Mouse (Mus musculus): ENCODE measurements at regions not wholly inside any gene's neighbourhood (a gene's known extent, or its start where the extent isn't known, plus 50 kb on each side); places are given as distances from the start of the nearest gene placed in this dataset.

DNA sequence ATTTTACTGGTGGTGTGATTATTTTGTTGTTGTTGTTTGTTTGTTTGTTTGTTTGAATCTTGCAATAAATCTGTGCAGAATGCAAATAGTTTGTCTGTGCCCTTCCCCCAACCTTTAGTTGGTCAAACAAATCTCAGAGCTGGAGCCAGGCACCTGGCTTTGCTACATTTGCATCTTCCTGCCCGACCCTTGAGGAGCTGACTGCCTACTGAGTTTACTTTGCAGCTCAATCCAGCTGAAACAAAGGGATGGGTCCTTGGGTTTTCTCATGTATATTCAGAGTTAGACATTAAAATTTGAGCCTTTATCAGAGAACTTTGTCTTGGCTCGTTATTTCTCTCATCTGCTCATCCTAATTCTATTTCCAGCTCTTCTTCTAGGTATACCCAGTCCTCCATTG is 79.4 kb upstream of the BC030870 start:
- no peak for DNase-seq (ENCODE audit: extremely low spot score in 1 of 2, low spot score in 2 of 2)
- intact Hi-C loops (cut with DNase I), result no loop called here

DNA sequence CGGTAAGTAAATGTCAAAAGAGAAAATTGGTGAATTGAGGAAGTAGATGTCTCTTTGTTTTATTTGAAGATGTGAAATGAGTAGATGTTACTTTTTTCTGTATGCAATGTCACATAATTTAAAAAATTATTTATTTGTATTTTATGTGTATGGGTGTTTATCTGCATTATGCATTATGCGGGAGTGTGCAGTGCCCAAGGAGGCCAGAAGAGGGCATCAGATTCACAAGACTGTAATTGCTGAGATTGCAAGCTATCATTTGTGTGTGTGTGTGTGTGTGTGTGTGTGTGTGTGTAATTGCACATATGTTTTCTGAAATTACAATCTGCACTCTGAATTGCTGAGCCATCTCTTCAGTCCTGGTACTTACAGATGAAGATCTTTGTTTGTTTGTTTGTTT is 76.8 kb upstream of the BC030870 start:
- DNase-seq (ENCODE audit: extremely low spot score in 1 of 2, low spot score in 2 of 2), result no peak
- intact Hi-C loops (cut with DNase I), result no loop called here

DNA sequence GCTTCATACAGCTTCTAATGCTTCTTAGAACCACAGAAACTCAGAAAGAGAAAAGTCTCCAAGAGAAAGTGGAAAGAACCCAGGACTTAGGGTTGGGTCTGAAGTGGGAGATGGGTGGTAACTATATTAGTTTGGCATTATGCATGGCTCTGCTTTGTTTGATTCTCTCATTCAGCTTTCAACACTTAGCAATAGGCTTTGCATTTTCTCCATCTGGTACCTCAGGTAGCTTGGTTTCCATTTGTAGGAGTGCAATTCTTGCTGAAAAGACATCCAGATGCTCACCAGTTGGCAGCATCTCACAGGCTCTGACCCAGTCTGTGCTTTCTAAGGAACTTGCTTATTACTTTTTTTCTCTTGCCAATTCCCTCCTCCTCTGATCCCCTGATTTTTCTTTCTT is 65.3 kb upstream of the BC030870 start:
- peak in 1 of 2 experiments; percentile 1 for DNase-seq (ENCODE audit: extremely low spot score in 1 of 2, low spot score in 2 of 2)
- intact Hi-C loops (cut with DNase I), result no loop called here

DNA sequence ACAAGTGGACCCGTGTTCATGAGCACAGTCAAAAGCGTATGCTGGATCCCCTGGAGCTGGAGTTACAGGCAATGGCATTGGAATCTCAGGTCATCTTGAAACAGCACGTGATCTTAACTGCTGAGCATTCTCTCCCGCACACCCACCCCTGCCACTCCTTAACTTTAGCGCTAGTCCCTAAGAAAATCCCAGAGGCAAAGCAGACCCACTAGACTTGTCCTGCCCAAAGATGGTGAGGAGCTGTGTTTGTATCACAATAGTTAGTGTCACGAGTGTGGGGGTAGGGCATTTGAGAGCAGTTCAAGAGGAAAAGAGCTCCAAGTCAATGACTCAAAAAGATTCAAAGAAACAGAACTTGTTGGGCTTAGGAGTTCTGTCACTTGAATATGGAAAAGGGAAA is 64.9 kb upstream of the BC030870 start:
- no peak for DNase-seq (ENCODE audit: extremely low spot score in 1 of 2, low spot score in 2 of 2)
- intact Hi-C loops (cut with DNase I), result no loop called here

DNA sequence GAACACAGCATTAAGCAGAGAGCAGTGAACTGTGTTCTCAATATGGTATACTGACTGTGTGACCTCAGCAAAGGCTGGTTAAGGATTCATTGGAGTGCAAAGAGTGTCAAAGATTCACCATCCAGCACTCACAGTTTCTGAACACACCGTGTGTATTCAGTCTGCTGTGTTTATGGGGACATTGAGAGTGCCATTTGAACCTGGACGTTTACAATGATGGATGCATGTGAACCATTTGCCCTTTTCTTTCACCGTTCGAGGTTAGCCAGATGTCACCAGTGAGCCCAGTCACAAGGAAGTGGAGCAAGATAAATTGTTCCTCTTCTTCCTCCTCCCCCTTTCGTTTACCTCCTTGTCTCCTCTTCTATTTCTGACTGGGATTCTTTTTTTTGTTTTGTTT is 53.0 kb upstream of the BC030870 start:
- intact Hi-C loops (cut with DNase I), result no loop called here
- no peak for DNase-seq (ENCODE audit: extremely low spot score in 1 of 2, low spot score in 2 of 2)

DNA sequence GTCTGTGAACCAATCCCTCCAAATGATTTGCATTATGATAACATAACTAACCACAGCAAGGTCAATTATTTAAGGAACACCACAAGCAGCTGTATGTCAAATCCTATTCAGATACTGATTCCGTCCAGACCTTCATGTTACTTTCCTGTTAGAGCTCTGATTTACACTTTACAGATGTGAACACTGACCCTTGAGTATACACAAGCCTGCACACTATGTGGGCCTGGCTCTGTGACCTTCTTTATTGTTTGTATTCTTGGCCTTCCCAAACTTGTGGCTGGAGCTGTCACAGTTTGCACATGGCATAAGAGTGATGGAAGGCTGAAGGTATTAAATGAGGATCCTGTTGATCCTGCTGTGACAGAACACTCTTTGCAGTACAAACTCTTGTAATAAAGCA is 51.1 kb upstream of the BC030870 start:
- no peak for DNase-seq (ENCODE audit: extremely low spot score in 1 of 2, low spot score in 2 of 2)
- intact Hi-C loops (cut with DNase I), result no loop called here
